Mouse (Mus musculus): ENCODE measurements around the gene Mettl7a1. TPM values are rescaled to one million over a fixed set of nuclear protein-coding genes. Genes with fewer than 3 reads are reported as not detected.
"Not testable (repeated sequence)": the region's sequence is repeated elsewhere in the genome, so short reads cannot be mapped to it uniquely, and the experiment has no call there.

Gene Mettl7a1
- polyA plus RNA-seq, 1 experiment = 231 TPM

DNA sequence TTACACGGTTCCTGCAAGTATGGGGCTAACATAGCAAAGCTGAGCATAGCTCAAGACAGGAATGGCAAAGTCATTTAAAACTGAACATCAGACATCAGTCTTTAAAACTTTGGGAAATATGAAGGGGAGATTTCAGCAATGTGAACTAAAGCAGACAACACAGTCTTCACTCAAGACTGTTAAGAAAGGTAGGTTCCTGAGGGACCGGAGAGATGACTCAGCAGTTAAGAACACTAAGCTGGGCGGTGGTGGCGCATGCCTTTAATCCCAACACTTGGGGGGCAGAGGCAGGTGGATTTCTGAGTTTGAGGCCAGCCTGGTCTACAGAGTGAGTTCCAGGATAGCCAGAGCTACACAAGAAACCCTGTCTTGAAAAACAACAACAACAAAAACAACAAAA, 27.5 kb upstream of the Mettl7a1 start:
- H3K4me3 ChIP-seq (ENCODE audit: insufficient read depth, low read depth, low read length) = no peak overlapping the region
- no peaks in the 10 kb centered on the region for H3K4me1 ChIP-seq (ENCODE audit: control insufficient read depth, insufficient read depth, insufficient read length, low read length)

DNA sequence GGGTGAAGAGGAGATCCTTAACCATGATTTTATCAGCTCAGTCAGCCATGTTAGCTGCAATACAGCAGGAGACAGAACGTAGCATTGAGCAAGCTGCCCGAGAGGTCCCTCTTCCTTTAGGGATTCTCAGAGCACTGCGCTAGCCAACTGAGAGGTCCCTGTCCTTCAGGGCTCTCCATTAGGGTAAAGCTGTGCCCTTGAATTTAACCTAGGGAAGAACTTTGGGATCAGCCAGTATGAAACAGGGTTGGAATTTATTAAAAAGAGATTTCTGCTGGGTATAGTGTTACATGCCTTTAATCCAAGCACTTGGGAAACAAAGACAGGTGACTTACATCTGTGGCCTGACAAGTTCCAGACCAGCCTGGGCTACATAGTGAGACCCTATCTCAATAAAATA, 26.4 kb upstream of the Mettl7a1 start:
- Histone ChIP-seq H3K27ac (replicated peaks; ENCODE audit: low read depth, low read length) (no peak overlapping the region), H3K4me3 (ENCODE audit: insufficient read depth, low read depth, low read length) (no peak overlapping the region), H3K4me1 (ENCODE audit: control insufficient read depth, insufficient read depth, insufficient read length, low read length) (no peaks in the 10 kb centered on the region)

More for the DNA sequence above, 27.5 kb upstream of the Mettl7a1 start:
- no peak overlapping the region for H3K27ac ChIP-seq (replicated peaks; ENCODE audit: low read depth, low read length)

DNA sequence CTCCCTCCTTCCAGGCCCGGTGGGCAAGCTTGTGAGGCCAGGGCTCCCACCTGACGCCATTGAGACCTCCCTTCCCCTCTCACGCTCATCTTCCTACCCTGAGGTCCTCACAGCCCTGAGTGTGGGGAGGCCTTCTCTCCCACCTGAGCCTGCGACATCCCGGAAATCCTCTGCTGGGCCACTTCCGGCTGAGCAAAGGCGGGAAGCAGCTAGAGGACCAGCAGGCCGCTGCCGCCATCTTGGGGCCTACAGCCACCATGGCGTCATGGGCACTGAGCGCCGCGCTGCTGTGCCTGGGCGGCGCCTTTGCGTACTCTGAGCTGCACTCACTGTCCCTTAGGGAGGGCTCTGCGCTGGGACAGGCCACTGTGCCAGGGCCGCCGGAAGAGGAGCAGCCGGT, 23.3 kb upstream of the Mettl7a1 start, which contains the start of gene Tmprss12:
Tmprss12 (plus strand) TSS at position 212 of the 400 bp plus-strand sequence.
- Histone ChIP-seq H3K4me1 (ENCODE audit: control insufficient read depth, insufficient read depth, insufficient read length, low read length) (no peaks in the 10 kb centered on the region), H3K27ac (replicated peaks; ENCODE audit: low read depth, low read length) (no peak within 1 kb of the TSS), H3K4me3 (ENCODE audit: insufficient read depth, low read depth, low read length) (no peak within 1 kb of the TSS)

DNA sequence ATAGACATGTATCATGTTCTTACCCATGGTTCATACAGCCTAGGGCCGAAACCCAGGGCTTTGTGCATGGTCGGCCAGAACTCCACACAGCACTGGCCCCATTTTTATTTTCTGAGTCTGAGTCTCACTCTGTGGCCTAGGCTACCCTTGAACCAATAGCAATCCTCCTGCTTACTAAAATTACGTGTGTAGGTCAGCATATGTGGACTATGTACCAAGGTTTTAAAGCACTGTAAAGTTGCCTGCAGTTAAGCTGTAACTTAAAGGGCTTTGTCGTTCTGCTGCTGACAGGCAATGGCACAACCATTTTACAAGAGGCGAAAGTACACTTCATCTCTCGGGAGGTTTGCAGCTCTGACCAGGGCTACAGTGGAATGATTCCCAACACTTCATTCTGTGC, 15.0 kb upstream of the Mettl7a1 start:
- H3K27ac ChIP-seq (replicated peaks; ENCODE audit: low read depth, low read length) = no peak overlapping the region
- no peak overlapping the region for H3K4me3 ChIP-seq (ENCODE audit: insufficient read depth, low read depth, low read length)
- no peaks in the 10 kb centered on the region for H3K4me1 ChIP-seq (ENCODE audit: control insufficient read depth, insufficient read depth, insufficient read length, low read length)

DNA sequence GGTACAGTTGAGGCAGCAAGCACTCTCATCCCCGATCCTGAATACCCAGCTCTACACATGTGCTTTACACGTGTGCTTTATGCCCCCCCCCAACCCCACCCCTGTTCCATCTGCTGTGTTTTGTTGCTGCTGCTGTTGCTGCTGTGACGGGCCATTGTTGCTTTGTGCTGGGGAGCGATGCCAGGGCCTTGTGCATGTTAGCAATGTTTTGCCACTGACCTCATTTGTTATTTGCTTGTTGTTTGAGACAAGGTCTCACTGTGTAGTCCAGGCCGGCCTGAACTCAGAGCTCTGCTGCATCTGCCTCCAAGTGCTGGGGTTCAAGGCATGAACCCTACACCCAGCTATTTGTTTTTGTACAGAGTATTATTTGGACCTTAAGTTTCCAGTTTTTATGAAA, 13.1 kb upstream of the Mettl7a1 start:
- no peak overlapping the region for H3K27ac ChIP-seq (replicated peaks; ENCODE audit: low read depth, low read length)
- H3K4me1 ChIP-seq (ENCODE audit: control insufficient read depth, insufficient read depth, insufficient read length, low read length) = no peaks in the 10 kb centered on the region
- H3K4me3 ChIP-seq (ENCODE audit: insufficient read depth, low read depth, low read length) = no peak overlapping the region

DNA sequence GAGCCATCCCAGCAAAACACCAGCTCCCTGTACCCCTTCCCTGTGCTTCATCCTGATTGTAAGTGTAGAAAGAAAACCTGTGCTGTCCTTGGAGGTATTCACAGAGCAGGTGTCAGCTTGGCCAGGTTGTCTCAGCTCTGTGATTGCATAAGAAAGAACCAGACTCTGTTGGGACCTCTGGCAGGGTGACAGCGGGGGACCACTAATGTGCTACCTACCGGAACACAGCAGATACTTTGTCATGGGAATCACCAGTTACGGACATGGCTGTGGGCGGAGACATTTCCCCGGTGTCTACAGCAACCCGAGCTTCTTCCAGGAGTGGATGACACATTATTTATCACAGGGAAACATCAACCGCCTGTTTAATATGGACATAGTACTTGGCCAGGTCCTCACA, 11.6 kb upstream of the Mettl7a1 start:
- H3K4me3 ChIP-seq (ENCODE audit: insufficient read depth, low read depth, low read length) = no peak overlapping the region
- no peaks in the 10 kb centered on the region for H3K4me1 ChIP-seq (ENCODE audit: control insufficient read depth, insufficient read depth, insufficient read length, low read length)
- no peak overlapping the region for H3K27ac ChIP-seq (replicated peaks; ENCODE audit: low read depth, low read length)

DNA sequence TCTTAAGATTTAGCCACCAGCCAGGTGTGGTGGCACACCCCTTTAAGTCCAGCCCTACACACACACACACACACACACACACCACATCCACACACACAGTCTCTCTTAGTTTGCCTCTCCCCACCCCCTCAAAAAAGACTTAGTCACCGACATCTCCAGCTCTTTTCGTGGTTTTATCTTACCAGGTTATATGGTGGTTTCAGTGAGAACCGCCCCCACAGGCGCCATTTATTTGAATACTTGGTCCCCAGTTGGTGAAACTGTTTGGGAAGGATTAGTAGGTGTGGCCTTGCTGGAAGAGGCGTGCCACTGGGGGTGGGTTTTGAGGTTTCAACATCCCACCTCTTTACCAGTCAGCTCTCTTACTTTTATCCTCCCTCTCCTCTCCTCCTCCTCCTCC, 6.1 kb upstream of the Mettl7a1 start:
- no peak overlapping the region for H3K4me3 ChIP-seq (ENCODE audit: insufficient read depth, low read depth, low read length)
- no peaks in the 10 kb centered on the region for H3K4me1 ChIP-seq (ENCODE audit: control insufficient read depth, insufficient read depth, insufficient read length, low read length)
- H3K27ac ChIP-seq (replicated peaks; ENCODE audit: low read depth, low read length) = no peak overlapping the region

DNA sequence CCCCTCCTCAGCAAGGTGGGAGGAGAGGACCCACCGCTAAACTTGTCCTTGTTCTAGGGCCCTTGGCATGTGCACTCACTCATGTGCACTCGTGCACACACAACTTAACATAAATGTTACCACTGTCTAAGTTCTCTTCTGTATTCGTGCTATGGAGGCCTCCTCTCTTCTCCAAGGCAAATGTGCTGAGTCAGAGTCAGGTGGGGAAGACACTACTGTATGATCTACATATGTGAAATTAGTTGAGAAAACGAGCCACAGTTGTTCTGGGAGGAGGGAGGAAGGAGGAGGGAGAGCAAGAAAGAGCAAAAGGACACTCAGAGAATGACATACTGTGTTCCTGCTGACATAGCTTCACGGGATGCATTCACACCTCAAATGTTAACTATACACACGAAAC, 3.4 kb upstream of the Mettl7a1 start:
- Histone ChIP-seq H3K4me3 (ENCODE audit: insufficient read depth, low read depth, low read length) (no peak overlapping the region), H3K4me1 (ENCODE audit: control insufficient read depth, insufficient read depth, insufficient read length, low read length) (no peaks in the 10 kb centered on the region), H3K27ac (replicated peaks; ENCODE audit: low read depth, low read length) (no peak overlapping the region)

DNA sequence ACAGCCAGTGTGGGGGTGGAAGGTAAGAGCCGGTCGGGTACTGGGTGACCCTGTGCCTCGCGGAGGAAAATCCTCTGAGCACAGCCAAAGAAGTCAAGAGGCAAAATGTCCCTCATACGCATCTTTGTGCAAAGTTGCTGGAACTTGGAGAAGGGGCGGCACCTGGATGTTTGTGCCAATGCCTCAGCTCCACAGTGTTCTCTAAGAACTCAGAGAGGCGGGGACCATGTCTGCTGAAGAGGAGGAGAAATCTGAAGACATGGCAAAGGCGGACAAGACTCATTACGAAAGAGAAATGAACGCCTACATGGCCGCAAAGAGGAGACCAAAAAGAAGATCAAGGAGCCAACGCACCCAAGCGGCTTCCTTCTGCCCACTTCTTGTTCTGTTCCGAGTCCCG, 2.4 kb upstream of the Mettl7a1 start:
- peak overlapping the region; percentile 54 for H3K4me3 ChIP-seq (ENCODE audit: insufficient read depth, low read depth, low read length)
- H3K27ac ChIP-seq (replicated peaks; ENCODE audit: low read depth, low read length) = peak overlapping the region; percentile 71; the same call in 1 of the 2 replicates
- peaks cover 4% of the 10 kb centered on the region; the same call in 1 of the 2 replicates for H3K4me1 ChIP-seq (ENCODE audit: control insufficient read depth, insufficient read depth, insufficient read length, low read length)

DNA sequence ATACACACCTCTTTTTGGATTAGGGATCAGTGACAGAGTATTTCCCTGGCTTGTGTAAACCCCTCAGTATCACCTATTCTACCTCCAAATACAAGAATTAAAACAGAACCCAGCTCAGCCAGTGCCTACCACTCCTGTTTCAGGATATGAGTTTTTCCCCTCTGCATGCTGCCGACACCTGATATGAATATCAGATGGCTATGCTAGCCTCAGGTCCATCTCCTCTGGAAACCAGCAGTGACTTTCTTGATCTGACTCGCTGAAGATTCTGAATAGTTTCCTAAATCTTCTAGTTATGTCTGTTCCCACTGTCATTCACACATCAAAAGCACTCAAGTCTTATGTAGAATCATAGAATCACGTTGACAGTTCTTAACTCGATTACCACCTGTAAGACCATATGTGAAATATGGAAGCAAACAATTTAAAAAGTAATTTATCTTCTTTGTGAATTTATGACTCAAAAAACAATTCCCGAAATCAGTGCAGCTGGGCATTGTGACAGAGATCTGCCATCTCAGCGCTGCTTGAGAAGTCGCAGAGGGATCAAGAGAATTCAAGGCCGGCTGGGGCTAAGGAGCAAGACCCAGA, 417 bp upstream of the Mettl7a1 start:
- H3K4me3 ChIP-seq (ENCODE audit: insufficient read depth, low read depth, low read length) = peak overlapping the region; percentile 65
- H3K4me1 ChIP-seq (ENCODE audit: control insufficient read depth, insufficient read depth, insufficient read length, low read length) = peaks cover 4% of the 10 kb centered on the region; the same call in 1 of the 2 replicates
- H3K27ac ChIP-seq (replicated peaks; ENCODE audit: low read depth, low read length) = peak overlapping the region; percentile 66

DNA sequence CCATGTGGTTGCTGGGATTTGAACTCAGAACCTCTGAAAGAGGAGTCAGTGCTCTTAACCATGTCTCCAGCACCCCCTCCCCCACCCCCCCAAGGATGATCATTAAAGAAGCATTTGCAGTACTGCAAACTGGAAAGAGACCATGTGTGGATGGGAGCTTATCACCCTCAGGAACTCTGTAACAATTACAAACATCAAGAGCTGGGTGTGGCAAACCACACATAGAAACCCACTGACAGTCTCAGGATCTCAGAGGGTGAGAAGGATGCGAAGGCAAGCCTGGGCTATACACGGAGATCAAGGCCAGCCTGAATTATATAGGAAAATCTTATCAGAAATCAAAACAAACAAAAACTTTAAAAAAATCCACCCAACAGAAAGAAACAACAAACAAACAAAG, 2.3 kb downstream of the Mettl7a1 start:
- Histone ChIP-seq H3K4me1 (ENCODE audit: control insufficient read depth, insufficient read depth, insufficient read length, low read length) (peaks cover 4% of the 10 kb centered on the region; the same call in 1 of the 2 replicates), H3K4me3 (ENCODE audit: insufficient read depth, low read depth, low read length) (0 out of 2 replicates have a peak overlapping the region, but pooled peaks have one; percentile 13), H3K27ac (replicated peaks; ENCODE audit: low read depth, low read length) (no peak overlapping the region)

DNA sequence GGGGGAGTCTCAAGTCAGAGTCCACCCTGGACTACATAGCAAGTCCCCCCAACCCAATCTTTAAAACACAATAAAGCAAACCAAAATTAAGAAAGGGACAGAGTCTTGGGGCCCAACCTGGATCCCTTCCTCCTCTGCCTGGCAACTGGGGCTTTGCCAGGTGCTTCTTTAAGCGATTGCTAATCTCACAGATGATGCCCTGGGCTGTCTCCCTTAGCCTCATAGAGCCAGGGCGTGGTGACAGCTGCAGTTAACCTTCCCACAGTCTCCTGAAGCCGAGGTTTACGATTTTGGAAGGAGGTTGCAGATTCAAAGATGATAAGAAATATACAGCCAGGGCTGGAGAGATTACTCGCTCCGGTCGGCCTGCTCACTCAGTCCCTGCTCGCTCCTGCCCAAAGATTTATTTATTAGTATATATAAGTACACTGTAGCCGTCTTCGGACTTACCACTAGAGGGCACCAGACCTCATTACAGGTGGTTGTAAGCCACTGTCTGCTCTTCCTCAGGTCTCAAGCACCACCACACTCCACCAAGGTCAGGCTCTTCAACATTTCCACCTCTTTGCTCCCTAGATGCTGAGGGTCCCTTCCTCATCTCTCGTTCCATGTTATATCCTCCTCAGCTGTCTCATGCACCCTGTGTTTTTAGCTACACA, 3.6 kb downstream of the Mettl7a1 start:
- not testable (repeated sequence) for H3K4me3 ChIP-seq (ENCODE audit: insufficient read depth, low read depth, low read length); H3K4me1 ChIP-seq (ENCODE audit: control insufficient read depth, insufficient read depth, insufficient read length, low read length); H3K27ac ChIP-seq (replicated peaks; ENCODE audit: low read depth, low read length)

DNA sequence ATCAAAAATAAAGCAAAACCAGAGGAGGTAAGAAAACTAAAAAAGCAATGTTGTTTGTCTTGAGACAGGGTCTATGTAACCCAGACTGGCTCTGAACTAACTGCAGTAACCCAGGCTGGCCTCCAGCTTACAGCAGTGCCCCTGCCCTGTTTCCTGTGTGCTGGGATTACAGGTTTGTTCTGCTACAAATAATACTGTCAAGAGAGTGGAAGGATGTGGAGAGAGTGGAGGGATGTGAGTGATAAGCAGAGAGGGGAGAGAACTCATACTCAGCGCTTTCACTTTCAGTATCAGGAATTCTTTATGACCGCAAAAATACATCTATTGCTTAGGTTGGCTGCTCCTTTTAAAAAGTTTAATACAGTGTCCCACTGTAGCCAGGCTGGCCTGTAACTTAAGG, 8.4 kb downstream of the Mettl7a1 start:
- Histone ChIP-seq H3K27ac (replicated peaks; ENCODE audit: low read depth, low read length) (no peak overlapping the region), H3K4me1 (ENCODE audit: control insufficient read depth, insufficient read depth, insufficient read length, low read length) (no peaks in the 10 kb centered on the region), H3K4me3 (ENCODE audit: insufficient read depth, low read depth, low read length) (no peak overlapping the region)

DNA sequence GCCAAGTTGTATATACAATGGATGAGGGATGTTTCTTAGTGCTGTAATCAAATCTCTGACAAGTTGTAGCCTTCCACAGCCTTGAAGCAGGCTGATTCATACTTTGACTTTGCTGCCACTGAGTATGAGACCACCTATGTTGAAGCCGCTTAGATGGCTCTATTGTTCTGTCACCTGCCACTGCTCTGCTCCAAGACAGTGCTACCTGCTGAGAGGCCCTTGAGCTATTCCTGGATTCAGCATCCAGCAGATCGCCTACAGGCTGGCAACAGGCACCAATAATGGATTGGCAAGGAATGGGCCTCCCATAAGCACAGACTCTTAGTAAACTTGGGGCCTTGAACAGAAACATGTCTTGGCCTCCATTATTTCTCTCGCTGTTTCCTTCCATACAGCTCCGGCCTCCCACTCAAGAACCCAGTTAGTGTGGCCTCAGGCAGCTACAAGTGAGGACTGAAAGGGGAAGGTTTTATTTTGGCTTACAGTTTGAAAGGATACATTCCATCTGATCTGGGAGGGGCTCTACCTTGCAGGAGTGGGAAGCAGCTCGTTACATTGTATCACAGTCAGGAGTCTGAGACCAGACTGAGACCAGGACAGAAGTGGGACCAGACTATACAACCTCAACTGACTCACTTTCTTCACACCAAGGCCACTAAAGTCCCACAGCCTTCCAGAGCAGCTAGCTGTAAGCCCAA, 10.7 kb downstream of the Mettl7a1 start:
- Histone ChIP-seq H3K4me1 (ENCODE audit: control insufficient read depth, insufficient read depth, insufficient read length, low read length) (no peaks in the 10 kb centered on the region), H3K27ac (replicated peaks; ENCODE audit: low read depth, low read length) (no peak overlapping the region), H3K4me3 (ENCODE audit: insufficient read depth, low read depth, low read length) (no peak overlapping the region)

DNA sequence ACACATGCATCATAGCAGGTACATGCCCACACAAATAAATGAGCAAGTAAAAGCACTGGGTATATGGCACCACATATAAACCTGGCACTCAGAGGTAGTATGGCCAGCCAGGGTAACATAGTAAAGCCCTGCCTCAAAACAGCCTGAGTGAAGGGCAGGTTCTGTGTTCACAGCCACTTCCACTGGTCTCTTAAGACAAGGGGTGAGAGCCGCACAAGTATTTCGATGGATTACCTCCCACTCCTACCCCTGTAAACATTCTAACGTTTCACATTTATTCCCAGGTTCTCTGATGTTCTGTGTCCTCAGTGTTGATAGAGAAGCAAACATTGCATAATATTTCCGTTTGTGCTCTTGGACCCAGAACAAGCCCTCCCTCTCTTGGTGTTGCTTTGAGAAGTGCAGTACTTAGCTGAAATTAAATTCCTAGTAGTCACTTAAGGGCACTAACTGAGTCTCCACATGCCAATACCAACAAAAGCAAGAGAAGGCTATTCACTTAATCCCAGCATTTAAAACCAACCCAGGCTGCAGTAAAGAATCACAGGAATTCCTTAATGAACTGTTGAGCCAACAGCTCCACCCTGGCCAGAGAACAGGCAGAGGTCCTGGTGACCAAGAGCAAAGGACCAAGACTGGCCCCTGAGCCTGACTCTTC, 14.2 kb downstream of the Mettl7a1 start:
- not testable (repeated sequence) for H3K4me1 ChIP-seq (ENCODE audit: control insufficient read depth, insufficient read depth, insufficient read length, low read length); H3K4me3 ChIP-seq (ENCODE audit: insufficient read depth, low read depth, low read length); H3K27ac ChIP-seq (replicated peaks; ENCODE audit: low read depth, low read length)

Measured in brown adipose tissue, adult 24 weeks (tissue).